Mouse (Mus musculus) adrenal gland, postnatal 36 days (tissue): Measurements from ENCODE around the gene Tmem116. TPM values are rescaled to one million over a fixed set of nuclear protein-coding genes. Genes with fewer than 3 reads are reported as not detected.
A peak's percentile ranks its signal among the peaks of the same experiment; 100 is the strongest.
"Not testable (repeated sequence)": the region's sequence is repeated elsewhere in the genome, so short reads cannot be mapped to it uniquely, and the experiment has no call there.

Experiments
- DNase-seq, 2 experiments: peaks; one replicate each; pipeline ENCODE4 v3.0.0; 2021; ENCODE audit warnings: mixed read lengths in 1 of 2
- total RNA-seq, 2 experiments: library from RNA; stranded (reverse); gene quantifications; 2 replicates each; pipeline ENCODE4 v1.2.3; 2021

Tmem116 gene
- total RNA-seq, 2 experiments from 2014 or later = 3.5 to 6.9 TPM

GRCm38 (mm10) chr5:121462967-121463366, 11.3 kb downstream of the Tmem116 start:
- DNase-seq = no peak

- no peak for DNase-seq
Measured at GRCm38 (mm10) chr5:121463601-121464250, 12.0 kb downstream of the Tmem116 start.

GRCm38 (mm10) chr5:121469566-121469965, 17.9 kb downstream of the Tmem116 start:
- no peak for DNase-seq

- DNase-seq = no peak
Measured at GRCm38 (mm10) chr5:121472411-121472810, 20.7 kb downstream of the Tmem116 start.

- no peak for DNase-seq
Measured at GRCm38 (mm10) chr5:121474610-121475009, 22.9 kb downstream of the Tmem116 start.

- no peak for DNase-seq
Measured at GRCm38 (mm10) chr5:121476040-121476439, 24.3 kb downstream of the Tmem116 start.

- DNase-seq = peak in 1 of 2 experiments; percentile 47
Measured at GRCm38 (mm10) chr5:121477680-121478079, 26.0 kb downstream of the Tmem116 start.

- no peak for DNase-seq
Measured at GRCm38 (mm10) chr5:121484801-121485200, 33.1 kb downstream of the Tmem116 start.

- DNase-seq = no peak
Measured at GRCm38 (mm10) chr5:121493305-121493704, 41.6 kb downstream of the Tmem116 start.

- no peak for DNase-seq
Measured at GRCm38 (mm10) chr5:121500719-121501118, 49.0 kb downstream of the Tmem116 start.

- DNase-seq = not testable (repeated sequence)
Measured at GRCm38 (mm10) chr5:121501424-121501996, 49.8 kb downstream of the Tmem116 start.

- no peak for DNase-seq
Measured at GRCm38 (mm10) chr5:121503231-121503630, 51.5 kb downstream of the Tmem116 start, which contains the start of gene Adam1b. Adam1b (minus strand) TSS chr5:121503435.

GRCm38 (mm10) chr5:121506846-121507245, 55.2 kb downstream of the Tmem116 start:
- DNase-seq = no peak

- no peak for DNase-seq
Measured at GRCm38 (mm10) chr5:121510009-121510408, 58.3 kb downstream of the Tmem116 start.

GRCm38 (mm10) chr5:121518983-121519382, 67.3 kb downstream of the Tmem116 start:
- no peak for DNase-seq

- DNase-seq = not testable (repeated sequence)
Measured at GRCm38 (mm10) chr5:121519758-121520157, 68.1 kb downstream of the Tmem116 start.

GRCm38 (mm10) chr5:121525774-121526450, 74.2 kb downstream of the Tmem116 start:
- DNase-seq = peak in 1 of 2 experiments; percentile 21

GRCm38 (mm10) chr5:121526526-121526925, 74.8 kb downstream of the Tmem116 start:
- peak; percentile 45 to 57 for DNase-seq

GRCm38 (mm10) chr5:121526961-121527360, 75.3 kb downstream of the Tmem116 start:
- peak; percentile 44 to 64 for DNase-seq

- no peak for DNase-seq
Measured at GRCm38 (mm10) chr5:121534521-121534920, 82.8 kb downstream of the Tmem116 start.

GRCm38 (mm10) chr5:121535116-121535515, 83.4 kb downstream of the Tmem116 start:
- DNase-seq = no peak

GRCm38 (mm10) chr5:121536921-121537555, 85.3 kb downstream of the Tmem116 start:
- DNase-seq = no peak

GRCm38 (mm10) chr5:121537588-121537987, 85.9 kb downstream of the Tmem116 start:
- DNase-seq = no peak
